Mouse (Mus musculus) MEL (cell line): ENCODE data around the gene Rnaseh1. TPM values are rescaled to one million over a fixed set of nuclear protein-coding genes. Genes with fewer than 3 reads are reported as not detected.

ENCODE experiments used
- DNase-seq: peaks from one replicate; pipeline ENCODE4 v3.0.0; 2011; ENCODE audit warnings: low read depth, low spot score
- H3K27ac ChIP-seq: 2 replicates; pipeline ENCODE4 v1.5.1; 2012; ENCODE audit warnings: low read depth, mild to moderate bottlenecking, control low read depth, low read length, moderate library complexity; ENCODE audit not compliant: control insufficient read depth
- H3K27me3 ChIP-seq, 2 experiments: fragments of 150-350 bp in 1 of 2; sonication (generic) in 1 of 2; 2 replicates each; pipeline ENCODE4 v1.6.1; 2012; ENCODE audit warnings: low read length in 2 of 2, mild to moderate bottlenecking in 2 of 2, improper control_type of control experiment in 1 of 2, moderate library complexity in 1 of 2; ENCODE audit not compliant: insufficient read depth in 2 of 2, control insufficient read depth in 1 of 2
- H3K36me3 ChIP-seq, 2 experiments: 2 replicates each; pipeline ENCODE4 v1.6.1; 2012 to 2014; ENCODE audit warnings: low read length in 2 of 2, improper control_type of control experiment in 1 of 2, inconsistent platforms in 1 of 2, mild to moderate bottlenecking in 1 of 2; ENCODE audit not compliant: insufficient read depth in 2 of 2, control insufficient read depth in 1 of 2
- H3K4me1 ChIP-seq, 2 experiments: fragments of 150-350 bp in 1 of 2; sonication (generic) in 1 of 2; 2 replicates each; pipeline ENCODE4 v1.6.1; 2012; ENCODE audit warnings: low read length in 2 of 2, improper control_type of control experiment in 1 of 2, mild to moderate bottlenecking in 1 of 2; ENCODE audit not compliant: insufficient read depth in 2 of 2, control insufficient read depth in 1 of 2
- H3K4me3 ChIP-seq, 2 experiments: fragments of 150-350 bp in 1 of 2; sonication (generic) in 1 of 2; 2 replicates each; pipeline ENCODE4 v1.5.1; 2012; ENCODE audit warnings: low read depth in 2 of 2, low read length in 2 of 2, mild to moderate bottlenecking in 2 of 2, moderate library complexity in 2 of 2, control low read depth in 1 of 2, improper control_type of control experiment in 1 of 2; ENCODE audit not compliant: control insufficient read depth in 1 of 2, insufficient read depth in 1 of 2
- H3K79me2 ChIP-seq: 2 replicates; pipeline ENCODE4 v1.6.1; 2012; ENCODE audit warnings: mild to moderate bottlenecking, low read length, moderate library complexity; ENCODE audit not compliant: control insufficient read depth, poor library complexity, insufficient read depth
- H3K9ac ChIP-seq: 2 replicates; pipeline ENCODE4 v1.6.1; 2012; ENCODE audit warnings: low read depth, mild to moderate bottlenecking, control low read depth, low read length, moderate library complexity; ENCODE audit not compliant: control insufficient read depth, poor library complexity, severe bottlenecking
- H3K9me3 ChIP-seq: fragments of 150-350 bp; sonication (generic); replicated peaks from 2 replicates; pipeline ENCODE4 v1.6.1; 2012; ENCODE audit warnings: mild to moderate bottlenecking, low read length, improper control_type of control experiment, moderate library complexity; ENCODE audit not compliant: insufficient read depth
- CHD2 ChIP-seq: IDR thresholded peaks from 2 replicates; pipeline ENCODE4 v1.6.1; 2011; ENCODE audit warnings: low read length, improper control_type of control experiment
- EP300 ChIP-seq, 2 experiments: IDR thresholded peaks; 2 replicates each; pipeline ENCODE4 v1.6.1; 2011; ENCODE audit warnings: improper control_type of control experiment in 2 of 2, low read length in 2 of 2, low read depth in 1 of 2, mild to moderate bottlenecking in 1 of 2
- ETS1 ChIP-seq: IDR thresholded peaks from 2 replicates; pipeline ENCODE4 v1.6.1; 2012; ENCODE audit warnings: low read depth, mild to moderate bottlenecking, inconsistent platforms, low read length, improper control_type of control experiment, moderate library complexity
- MAFK ChIP-seq: IDR thresholded peaks from 2 replicates; pipeline ENCODE4 v1.6.1; 2011; ENCODE audit warnings: low read depth, mild to moderate bottlenecking, low read length, improper control_type of control experiment, borderline replicate concordance
- RCOR1 ChIP-seq: IDR thresholded peaks from 2 replicates; pipeline ENCODE4 v1.6.1; 2012; ENCODE audit warnings: low read depth, mild to moderate bottlenecking, inconsistent platforms, low read length, improper control_type of control experiment
- SIN3A ChIP-seq: IDR thresholded peaks from 2 replicates; pipeline ENCODE4 v1.6.1; 2012; ENCODE audit warnings: low read length, improper control_type of control experiment, inconsistent platforms
- TAL1 ChIP-seq: IDR thresholded peaks from 2 replicates; pipeline ENCODE4 v1.6.1; 2012; ENCODE audit warnings: mild to moderate bottlenecking, inconsistent platforms, low read length, moderate library complexity, mixed read lengths
- TCF12 ChIP-seq: IDR thresholded peaks from 2 replicates; pipeline ENCODE4 v1.6.1; 2014; ENCODE audit warnings: low read depth, mild to moderate bottlenecking, inconsistent platforms, low read length, improper control_type of control experiment, moderate library complexity
- UBTF ChIP-seq: IDR thresholded peaks from 2 replicates; pipeline ENCODE4 v1.6.1; 2012; ENCODE audit warnings: low read depth, mild to moderate bottlenecking, inconsistent platforms, low read length, improper control_type of control experiment, moderate library complexity, borderline replicate concordance; ENCODE audit not compliant: insufficient read depth
- polyA plus RNA-seq, 2 experiments: library from polyadenylated mRNA; stranded (reverse) in 1 of 2; unstranded in 1 of 2; fragments of >175 nt in 1 of 2; fragments of >200 nt in 1 of 2; gene quantifications; 2 replicates each; pipeline versions ENCODE4 v1.2.1 to v1.2.4; 2012; ENCODE audit warnings: low replicate concordance in 2 of 2, low read depth in 1 of 2; ENCODE audit not compliant: insufficient read length in 2 of 2, insufficient read depth in 1 of 2, missing spikeins in 1 of 2
- total RNA-seq: library from RNA; depleted of rRNA; stranded (reverse); fragments of 300-350 nt; gene quantifications from 2 replicates; pipeline ENCODE4 v1.2.3, GENCODE M21; 2012

Rnaseh1 gene
- total and polyA plus RNA-seq, 3 experiments: 36.5 to 47.9 TPM; not detected in 1

GRCm38 (mm10) chr12:28614401-28614800, 35.0 kb upstream of the Rnaseh1 start:
- Histone ChIP-seq H3K4me3 (no peak overlapping the region), H3K9me3 (no peaks in the 10 kb centered on the region), H3K9ac (no peak overlapping the region), H3K27ac (no peak overlapping the region), H3K27me3 (no peaks in the 10 kb centered on the region)
- no peak for DNase-seq
- TF ChIP-seq UBTF (no peak), ETS1 (no peak), MAFK (no peak), EP300 (IDR thresholded peaks at IDR 0.05; ENCODE audit: low read depth in 1 of 2, low read length in 2 of 2) (no peak), RCOR1 (no peak), CHD2 (no peak)
- TF ChIP-seq, all 39 proteins: peak for 0
- H3K36me3 ChIP-seq: peaks cover 0 to 10% of the 10 kb centered on the region in 2 experiments; a peak in 2 of 4 replicates
- peaks cover 0 to 25% of the 10 kb centered on the region in 2 experiments; a peak in 2 of 4 replicates for H3K4me1 ChIP-seq
- H3K79me2 ChIP-seq: no peaks in the 10 kb centered on the region

DNA sequence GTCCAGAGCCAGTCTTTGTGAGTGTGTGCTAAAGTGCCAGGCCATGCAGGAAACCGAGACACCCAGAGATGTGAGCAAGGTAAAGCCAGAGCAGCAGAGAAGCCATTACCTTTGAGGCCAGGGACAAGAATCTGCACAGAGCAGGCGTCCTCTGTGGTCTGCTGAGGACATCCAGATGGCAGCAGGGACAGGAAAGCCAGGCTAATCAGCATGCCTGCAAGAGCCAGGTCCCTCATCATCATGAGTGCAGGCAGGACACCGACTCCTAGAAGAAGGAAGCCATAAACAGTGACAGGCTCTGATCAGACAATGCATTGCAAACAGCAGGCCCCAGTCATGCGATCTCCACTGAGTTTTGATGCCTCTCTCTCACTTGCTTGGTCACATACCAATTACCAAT, 32.1 kb upstream of the Rnaseh1 start:
- H3K79me2 ChIP-seq: no peaks in the 10 kb centered on the region
- TF ChIP-seq EP300 (IDR thresholded peaks at IDR 0.05; ENCODE audit: low read depth in 1 of 2, low read length in 2 of 2) (0 out of 4 replicates have a peak, but pooled peaks of 1 of the 2 experiments have one; percentile 17), SIN3A (no peak), TAL1 (peak; percentile 68), TCF12 (peak; percentile 18; the same call in 1 of the 2 replicates)
- H3K27me3 ChIP-seq: no peaks in the 10 kb centered on the region
- no peak overlapping the region for H3K9ac ChIP-seq
- no peak overlapping the region for H3K4me3 ChIP-seq
- no peak overlapping the region for H3K27ac ChIP-seq
- peaks cover under 1 to 53% of the 10 kb centered on the region in 2 experiments; a peak in 3 of 4 replicates for H3K4me1 ChIP-seq
- no peaks in the 10 kb centered on the region for H3K9me3 ChIP-seq
- DNase-seq: peak; percentile 22
- H3K36me3 ChIP-seq: peaks cover 0 to 14% of the 10 kb centered on the region in 2 experiments; a peak in 2 of 4 replicates

- Histone ChIP-seq H3K4me3 (peak overlapping the region in 1 of 2 experiments; percentile 0; a peak in 2 of 4 replicates), H3K27ac (no peak overlapping the region), H3K9ac (peak overlapping the region; percentile 9), H3K9me3 (no peaks in the 10 kb centered on the region), H3K79me2 (no peaks in the 10 kb centered on the region), H3K36me3 (peaks cover 0 to 23% of the 10 kb centered on the region in 2 experiments; a peak in 2 of 4 replicates)
- no peak for TF ChIP-seq CHD2
- TF ChIP-seq, all 39 proteins: peak for 0
- H3K4me1 ChIP-seq: peaks cover 2 to 66% of the 10 kb centered on the region in 2 experiments; a peak in 3 of 4 replicates
- no peaks in the 10 kb centered on the region for H3K27me3 ChIP-seq
- DNase-seq: no peak
These were observed 27.8 kb upstream of the Rnaseh1 start for GRCm38 (mm10) chr12:28621451-28622166.
